Mouse (Mus musculus): ENCODE results near the gene Srrm1.

GRCm38 (mm10) chr4:135287975-135288374 is 65.1 kb downstream of the Srrm1 start:
- TF ChIP-seq CTCF (IDR thresholded peaks at IDR 0.05; ENCODE audit: insufficient read depth, low read depth, low read length) (no peak), POLR2A (IDR thresholded peaks at IDR 0.05; ENCODE audit: insufficient read depth, low read depth, low read length) (no peak)
